Mouse (Mus musculus): ENCODE measurements around the gene Abcd3.

The Abcd3 gene

DNA sequence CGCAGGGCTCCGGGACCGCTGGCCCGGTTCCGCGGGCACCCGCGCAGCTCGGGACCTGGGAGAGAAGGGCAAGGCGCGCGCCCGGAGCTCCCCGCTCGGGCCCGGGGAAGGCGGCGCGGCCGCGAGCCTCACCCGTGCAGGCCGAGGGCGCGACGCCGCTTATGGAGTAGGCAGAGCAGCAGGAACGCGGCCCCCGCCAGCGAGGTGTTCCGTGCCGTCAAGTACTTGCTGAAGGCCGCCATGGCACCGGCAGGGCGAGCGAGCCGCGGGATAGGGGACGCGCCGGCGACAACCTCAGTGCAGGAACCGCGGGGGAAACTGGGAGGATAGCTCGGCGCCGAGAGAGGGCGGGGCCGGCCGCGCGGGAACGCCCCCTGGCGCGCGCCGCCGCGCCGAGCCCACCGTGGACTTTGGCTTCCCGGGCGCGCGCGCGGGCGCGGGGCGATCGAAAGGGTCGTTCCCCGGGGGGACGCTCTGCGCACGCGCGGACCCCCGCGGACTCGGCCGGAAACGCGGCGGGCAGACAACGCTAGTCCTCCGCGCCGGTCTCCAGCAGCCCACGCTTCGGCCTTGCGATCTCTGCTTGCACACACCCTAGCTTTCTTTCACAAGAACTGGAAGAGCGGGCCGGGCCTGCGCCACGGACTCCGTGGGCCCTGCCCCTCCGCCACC is at the start of gene Abcd3:
TSS of gene Abcd3 (minus strand) at position 426 of the 672 bp plus-strand sequence.
- DNase-seq, result peak; percentile 84

DNA sequence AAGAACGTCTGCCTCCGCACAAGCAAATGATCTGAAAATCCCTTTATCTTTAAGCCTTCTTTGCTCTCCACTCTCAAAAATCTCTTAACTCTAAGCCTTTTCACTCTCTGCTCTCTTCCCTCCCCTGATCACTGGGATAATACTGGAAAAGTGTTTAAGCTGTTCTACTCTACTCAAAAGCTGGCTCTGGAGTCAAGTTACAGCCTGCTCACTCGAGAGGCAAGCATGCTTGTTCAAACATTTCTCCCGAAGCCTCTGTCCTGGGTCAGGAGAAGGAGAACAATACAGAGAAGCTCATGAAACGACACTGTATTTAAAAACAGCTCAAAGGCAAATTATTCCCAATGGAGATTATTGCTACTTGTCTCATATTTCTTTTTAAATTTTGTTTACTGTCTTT is 44.0 kb upstream of the Abcd3 start:
- DNase-seq, result no peak

GRCm38 (mm10) chr3:121856131-121856530 is 41.0 kb upstream of the Abcd3 start:
- no peak for DNase-seq

DNA sequence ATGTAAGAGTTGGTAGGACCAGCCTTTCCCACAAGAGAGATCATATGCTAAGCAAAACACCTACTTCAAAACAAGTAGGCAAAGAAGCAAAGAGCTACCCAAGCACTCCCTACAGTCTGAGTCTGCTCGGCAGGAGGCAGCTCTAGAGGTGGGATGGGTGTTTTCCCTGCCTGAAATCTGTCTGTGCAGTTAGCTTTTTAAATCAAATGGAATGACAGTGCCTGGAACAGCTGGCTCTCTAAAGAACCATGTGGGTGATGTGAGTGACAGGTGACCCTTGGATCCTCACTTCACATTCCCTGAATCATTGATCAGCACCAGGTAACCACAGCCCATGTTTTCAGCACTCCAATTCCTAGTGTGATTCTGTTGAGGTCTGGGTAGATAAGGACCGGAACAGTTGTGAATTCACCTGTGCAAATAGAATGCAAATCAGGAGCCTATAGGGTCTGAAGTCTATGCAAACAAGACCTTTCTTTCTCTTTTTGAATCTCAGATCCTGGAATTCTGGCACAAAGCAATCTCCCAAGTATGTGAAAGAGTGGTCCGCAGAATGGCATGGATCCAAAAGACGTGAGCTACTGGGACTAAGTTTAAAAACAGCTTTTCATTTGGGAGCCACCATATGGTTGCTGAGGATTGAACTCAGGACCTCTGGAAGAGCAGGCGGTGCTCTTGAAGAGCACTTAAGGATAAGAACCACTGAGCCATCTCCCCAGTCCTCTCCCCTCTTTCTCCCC is 38.8 kb upstream of the Abcd3 start:
- no peak for DNase-seq

GRCm38 (mm10) chr3:121852074-121852826 is 37.1 kb upstream of the Abcd3 start:
- DNase-seq, result no peak

GRCm38 (mm10) chr3:121851006-121851405 is 35.9 kb upstream of the Abcd3 start:
- DNase-seq, result no peak

DNA sequence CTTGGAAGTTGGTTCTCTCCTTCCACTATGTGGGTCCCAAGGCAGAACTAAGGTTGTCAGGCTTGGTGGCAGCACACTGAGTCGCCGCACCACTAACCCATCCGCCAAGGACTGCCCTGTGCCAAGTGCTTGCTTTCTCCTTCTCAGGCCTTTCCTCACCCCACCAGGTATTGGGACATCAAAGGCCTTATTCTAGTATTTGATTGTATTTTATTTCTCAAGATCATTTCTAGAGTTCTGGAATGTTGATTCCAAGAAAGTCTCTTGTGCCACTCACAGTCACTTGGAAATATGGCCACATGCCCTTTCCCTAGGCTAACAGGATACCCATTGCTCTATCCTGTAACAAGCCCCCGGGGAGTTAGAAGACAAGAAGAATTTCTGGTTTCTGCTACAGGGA is 35.3 kb upstream of the Abcd3 start:
- no peak for DNase-seq

GRCm38 (mm10) chr3:121847296-121847695 is 32.2 kb upstream of the Abcd3 start:
- DNase-seq, result no peak

GRCm38 (mm10) chr3:121844658-121845057 is 29.6 kb upstream of the Abcd3 start:
- DNase-seq, result no peak

DNA sequence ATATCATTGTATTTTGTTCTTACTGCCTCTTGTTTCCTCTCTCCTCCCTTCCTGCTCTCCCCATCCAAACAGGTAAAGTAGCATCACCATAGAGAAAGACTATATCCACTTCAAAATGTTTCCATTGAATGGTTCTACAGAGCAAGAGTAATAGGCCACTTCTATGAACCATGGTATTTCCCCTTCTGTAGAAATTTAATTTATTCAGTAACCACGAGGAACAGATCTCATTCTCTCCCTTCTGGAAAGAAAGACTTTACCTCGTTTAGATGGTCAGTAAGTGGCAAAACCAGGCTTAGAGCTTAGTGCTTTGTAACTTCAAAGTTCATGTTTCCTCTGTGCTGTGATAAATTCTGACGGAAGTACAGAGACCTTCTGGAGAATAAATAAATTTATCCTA is 28.9 kb upstream of the Abcd3 start:
- DNase-seq, result no peak

GRCm38 (mm10) chr3:121843254-121843653 is 28.2 kb upstream of the Abcd3 start:
- DNase-seq, result no peak

GRCm38 (mm10) chr3:121842306-121842860 is 27.3 kb upstream of the Abcd3 start:
- no peak for DNase-seq

GRCm38 (mm10) chr3:121841412-121842014 is 26.4 kb upstream of the Abcd3 start:
- no peak for DNase-seq

GRCm38 (mm10) chr3:121840351-121840750 is 25.2 kb upstream of the Abcd3 start:
- DNase-seq, result no peak

DNA sequence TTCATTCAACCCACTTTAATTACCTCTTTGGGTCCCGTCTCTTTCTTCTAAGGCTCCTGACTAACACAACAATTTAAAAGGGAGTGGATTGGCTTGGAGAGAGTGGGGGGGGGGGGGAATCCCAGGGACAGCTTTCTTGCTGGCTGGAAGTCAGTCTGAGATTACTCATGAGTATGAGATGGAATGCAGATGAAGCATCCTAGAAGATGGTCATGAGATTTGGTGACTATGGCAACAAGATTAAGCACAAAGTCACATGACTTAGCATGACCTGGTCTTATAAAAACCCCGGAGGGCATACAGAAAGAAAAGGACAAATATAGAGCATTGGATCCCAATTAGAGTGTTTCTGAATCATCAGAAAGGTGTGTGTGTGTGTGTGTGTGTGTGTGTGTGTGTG is 19.6 kb upstream of the Abcd3 start:
- no peak for DNase-seq

DNA sequence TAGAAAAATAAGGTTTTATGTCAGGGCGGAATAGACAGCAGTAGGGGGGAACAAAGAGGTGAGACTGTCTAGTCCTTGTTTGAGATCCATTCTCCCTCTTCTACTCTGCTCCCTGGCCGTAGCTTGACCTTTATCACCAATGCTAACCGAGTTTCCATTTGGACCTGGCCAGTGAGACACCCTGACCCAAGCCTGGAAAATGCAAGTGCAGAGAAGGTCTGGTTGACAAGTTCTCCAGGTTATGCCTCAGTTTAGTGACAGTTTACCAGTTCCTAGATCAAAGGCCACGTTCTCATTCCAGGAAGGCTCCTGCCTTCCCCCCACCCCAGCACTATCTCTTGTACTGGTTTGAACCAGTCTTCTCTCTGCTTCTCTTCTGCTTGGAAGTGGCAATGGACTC is 19.1 kb upstream of the Abcd3 start:
- no peak for DNase-seq

DNA sequence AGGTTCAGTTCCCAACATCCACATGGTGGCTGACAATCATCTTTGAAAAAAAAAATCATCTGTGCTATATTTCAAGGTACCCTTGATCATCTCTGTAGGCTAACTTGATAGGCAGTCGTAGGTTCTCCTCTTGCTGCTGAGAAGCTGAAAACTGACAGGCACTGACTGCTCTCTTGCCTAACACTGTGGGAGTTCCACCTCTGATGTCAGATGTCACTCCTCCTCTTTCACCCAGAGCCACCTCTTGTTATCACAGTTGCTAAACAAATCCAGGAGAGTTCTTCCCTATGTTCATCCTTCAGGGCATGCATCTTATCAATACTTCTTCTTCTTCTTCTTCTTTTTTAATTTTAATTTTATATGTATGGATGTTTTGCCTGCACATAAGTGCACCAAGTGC is 10.0 kb upstream of the Abcd3 start:
- DNase-seq, result no peak

DNA sequence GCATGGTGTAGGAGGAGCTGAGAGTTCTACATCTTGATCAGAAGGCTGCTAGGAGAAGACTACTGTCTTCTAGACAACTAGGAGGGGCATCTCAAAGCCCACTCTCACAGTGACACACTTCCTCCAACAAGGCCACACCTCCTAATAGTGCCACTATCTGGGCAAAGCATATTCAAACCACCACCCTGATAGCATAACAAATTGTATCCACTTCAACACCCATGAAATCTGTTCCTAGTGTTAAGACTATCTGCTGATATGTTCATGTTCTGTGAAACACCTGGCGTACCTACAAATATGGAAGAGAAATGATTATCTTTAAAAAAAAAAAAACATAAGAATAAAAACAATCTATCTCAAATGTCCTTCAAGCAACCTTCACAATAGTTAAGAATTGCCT is 9.2 kb upstream of the Abcd3 start:
- DNase-seq, result no peak

GRCm38 (mm10) chr3:121822643-121823042 is 7.5 kb upstream of the Abcd3 start:
- no peak for DNase-seq

DNA sequence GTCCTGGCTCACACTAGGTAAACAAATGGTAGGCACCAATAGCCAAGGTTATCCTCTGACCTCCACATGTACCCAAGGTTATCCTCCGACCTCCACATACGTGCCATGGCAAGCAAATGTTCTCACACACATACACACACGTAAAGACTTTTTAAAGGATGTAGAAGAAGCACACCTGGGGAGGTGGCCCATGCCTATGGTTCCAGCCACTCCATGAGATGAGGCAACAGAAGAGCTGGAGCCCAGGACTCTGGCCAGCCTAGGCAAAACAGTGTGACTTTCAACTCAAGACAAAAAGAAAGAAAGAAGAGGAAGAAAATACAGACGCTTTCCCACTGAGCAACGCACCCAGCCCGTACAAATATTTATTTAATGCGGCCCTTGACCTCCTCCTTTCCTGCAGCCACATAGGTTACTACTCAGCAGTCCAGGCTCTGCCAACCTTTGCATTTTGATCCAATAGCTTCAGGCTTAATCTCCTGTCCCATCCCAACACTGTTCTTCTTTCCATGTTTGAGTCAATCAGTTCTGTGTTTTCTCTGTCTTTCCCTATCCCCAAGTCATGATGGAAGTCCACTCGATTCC is 6.5 kb upstream of the Abcd3 start:
- DNase-seq, result no peak

DNA sequence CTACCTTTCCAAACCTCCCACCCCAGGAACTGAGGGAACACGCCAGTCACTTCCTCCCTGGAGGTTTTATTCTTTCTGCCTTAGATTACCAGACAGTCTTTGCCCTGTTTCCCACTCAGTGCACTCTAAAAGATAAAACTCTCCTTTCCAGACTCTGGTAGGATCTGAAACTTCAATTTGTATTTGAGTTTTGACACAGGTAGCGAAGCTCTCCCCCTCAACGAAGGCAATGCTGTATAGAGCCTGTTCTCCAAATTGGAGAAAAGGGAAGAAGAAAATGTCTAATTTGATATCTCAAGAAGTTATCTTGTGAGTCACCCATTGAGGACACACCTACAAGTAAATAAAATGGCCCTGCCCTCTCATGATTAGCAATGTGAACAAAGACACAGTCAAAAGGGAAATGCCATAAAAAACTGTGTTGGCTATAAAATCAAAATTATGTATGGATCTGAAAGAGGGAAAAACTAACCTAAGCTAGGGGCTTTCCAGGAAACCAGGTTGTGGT is 4.6 kb upstream of the Abcd3 start:
- no peak for DNase-seq

GRCm38 (mm10) chr3:121818736-121819396 is 3.8 kb upstream of the Abcd3 start:
- DNase-seq, result no peak

Data from right cerebral cortex, postnatal 14 days (tissue).